Mouse (Mus musculus): ENCODE measurements around the gene Tmem150c. TPM values are rescaled to one million over a fixed set of nuclear protein-coding genes. Genes with fewer than 3 reads are reported as not detected.

The Tmem150c gene
- total RNA-seq (2021): 10 to 100 TPM; 48.9 to 50.1 TPM
- long read RNA-seq, experiment 1, transcript Tmem150c-201 (8 exons, 3,084 nt): major isoform, 5 of 21 reads
- long read RNA-seq, experiment 1, partial matches to known transcripts: 2 of 21 reads
- long read RNA-seq, experiment 1, other reads (novel, unspliced or antisense): 14 of 21 reads
- long read RNA-seq, experiment 2, partial matches to known transcripts: 2 of 14 reads
- long read RNA-seq, experiment 2, other reads (novel, unspliced or antisense): 12 of 14 reads

GRCm38 (mm10) chr5:100159638-100159973 lies at the start of gene Tmem150c:
Gene Tmem150c, minus strand, starts transcription at chr5:100159808.
- no peak for DNase-seq (ENCODE audit: low spot score in 2 of 2)

- no peak for DNase-seq (ENCODE audit: low spot score in 2 of 2)
Measured at GRCm38 (mm10) chr5:100209093-100209492, 49.5 kb upstream of the Tmem150c start.

- no peak for DNase-seq (ENCODE audit: low spot score in 2 of 2)
Measured at GRCm38 (mm10) chr5:100206675-100207074, 47.1 kb upstream of the Tmem150c start.

- no peak for DNase-seq (ENCODE audit: low spot score in 2 of 2)
Measured at GRCm38 (mm10) chr5:100205519-100206189, 46.0 kb upstream of the Tmem150c start.

GRCm38 (mm10) chr5:100200805-100201204 lies 41.2 kb upstream of the Tmem150c start:
- no peak for DNase-seq (ENCODE audit: low spot score in 2 of 2)

- no peak for DNase-seq (ENCODE audit: low spot score in 2 of 2)
Measured at GRCm38 (mm10) chr5:100200296-100200695, 40.7 kb upstream of the Tmem150c start.

- no peak for DNase-seq (ENCODE audit: low spot score in 2 of 2)
Measured at GRCm38 (mm10) chr5:100199092-100199853, 39.7 kb upstream of the Tmem150c start.

GRCm38 (mm10) chr5:100197476-100197875 lies 37.9 kb upstream of the Tmem150c start:
- DNase-seq (ENCODE audit: low spot score in 2 of 2): no peak

- DNase-seq (ENCODE audit: low spot score in 2 of 2): no peak
Measured at GRCm38 (mm10) chr5:100196854-100197431, 37.3 kb upstream of the Tmem150c start.

GRCm38 (mm10) chr5:100196397-100196796 lies 36.8 kb upstream of the Tmem150c start:
- DNase-seq (ENCODE audit: low spot score in 2 of 2): no peak

GRCm38 (mm10) chr5:100191438-100192190 lies 32.0 kb upstream of the Tmem150c start:
- DNase-seq (ENCODE audit: low spot score in 2 of 2): no peak

GRCm38 (mm10) chr5:100187035-100187901 lies 27.7 kb upstream of the Tmem150c start:
- DNase-seq (ENCODE audit: low spot score in 2 of 2): no peak

GRCm38 (mm10) chr5:100186618-100187017 lies 27.0 kb upstream of the Tmem150c start:
- DNase-seq (ENCODE audit: low spot score in 2 of 2): no peak

- no peak for DNase-seq (ENCODE audit: low spot score in 2 of 2)
Measured at GRCm38 (mm10) chr5:100185895-100186294, 26.3 kb upstream of the Tmem150c start.

GRCm38 (mm10) chr5:100181011-100181410 lies 21.4 kb upstream of the Tmem150c start:
- no peak for DNase-seq (ENCODE audit: low spot score in 2 of 2)

GRCm38 (mm10) chr5:100178781-100179165 lies 19.2 kb upstream of the Tmem150c start:
- no peak for DNase-seq (ENCODE audit: low spot score in 2 of 2)

GRCm38 (mm10) chr5:100178122-100178780 lies 18.6 kb upstream of the Tmem150c start:
- DNase-seq (ENCODE audit: low spot score in 2 of 2): peak in 1 of 2 experiments; percentile 29

- no peak for DNase-seq (ENCODE audit: low spot score in 2 of 2)
Measured at GRCm38 (mm10) chr5:100177547-100177946, 17.9 kb upstream of the Tmem150c start.

GRCm38 (mm10) chr5:100176096-100176495 lies 16.5 kb upstream of the Tmem150c start:
- DNase-seq (ENCODE audit: low spot score in 2 of 2): no peak

- no peak for DNase-seq (ENCODE audit: low spot score in 2 of 2)
Measured at GRCm38 (mm10) chr5:100175582-100175981, 16.0 kb upstream of the Tmem150c start.

All from left cerebral cortex, adult 18-20 months (tissue).